Mouse (Mus musculus): Measurements from ENCODE around the gene 4930452B06Rik. TPM values are rescaled to one million over a fixed set of nuclear protein-coding genes. Genes with fewer than 3 reads are reported as not detected.
"Not testable (repeated sequence)": the region's sequence is repeated elsewhere in the genome, so short reads cannot be mapped to it uniquely, and the experiment has no call there.

4930452B06Rik gene
- polyA plus RNA-seq, 1 experiment from 2014 or later, result 17.3 TPM

DNA sequence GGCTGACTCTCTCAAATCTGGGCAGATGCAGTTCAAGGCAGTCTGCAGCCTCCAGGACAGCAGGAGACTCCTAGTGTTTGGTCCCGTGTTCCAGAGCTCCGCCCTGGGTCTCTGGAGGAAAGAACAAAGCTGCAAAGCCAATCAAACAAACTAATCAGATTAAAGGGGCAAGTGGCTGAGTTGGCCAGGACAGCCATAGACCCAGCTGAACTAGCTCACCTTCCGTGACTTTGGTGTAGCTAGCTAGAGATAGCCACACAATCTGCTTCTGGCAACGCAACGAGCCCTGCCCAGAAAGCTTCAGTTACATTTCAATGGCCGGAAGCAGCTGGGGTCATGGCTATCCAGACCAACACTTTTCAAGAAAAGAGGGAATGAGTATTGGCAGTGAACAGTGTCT, 44.9 kb downstream of the 4930452B06Rik start:
- H3K4me1 ChIP-seq, result peaks cover 4% of the 10 kb centered on the region; the same call in 1 of the 2 replicates
- H3K27ac ChIP-seq (replicated peaks), result no peak overlapping the region
- no peak for ATAC-seq (ENCODE audit: extremely low read depth, insufficient number of reproducible peaks, low FRiP score, low TSS enrichment)
- no peaks in the 10 kb centered on the region for H3K9me3 ChIP-seq
- 0 out of 2 replicates have a peak, but pooled peaks cover 8% of the 10 kb centered on the region for H3K36me3 ChIP-seq
- no peak overlapping the region for H3K4me2 ChIP-seq
- no peak overlapping the region for H3K4me3 ChIP-seq
- H3K9ac ChIP-seq, result no peak overlapping the region
- 35% methylated on average over 6 of the region's 6 CpGs for WGBS
- no peaks in the 10 kb centered on the region for H3K27me3 ChIP-seq (replicated peaks)

DNA sequence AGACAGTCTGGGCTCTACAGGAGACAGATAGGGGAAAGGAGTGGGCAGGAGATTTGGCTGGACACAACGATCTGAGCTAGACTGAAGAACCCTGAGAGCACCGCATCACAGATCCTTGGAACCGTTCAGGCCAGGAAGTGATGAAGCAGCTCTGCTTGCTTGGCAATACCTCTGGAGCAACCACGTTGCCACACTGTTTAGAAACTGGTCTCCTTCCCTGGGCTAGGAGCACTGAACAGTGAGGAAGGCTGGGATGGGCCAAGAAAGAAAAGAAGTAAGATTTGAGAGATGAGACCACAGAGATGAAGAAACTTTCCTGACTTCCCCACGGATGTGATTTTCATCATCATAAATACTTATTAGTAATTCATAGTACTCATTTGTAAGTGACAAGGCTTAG, 45.5 kb downstream of the 4930452B06Rik start:
- Histone ChIP-seq H3K27me3 (replicated peaks) (no peaks in the 10 kb centered on the region), H3K9me3 (no peaks in the 10 kb centered on the region), H3K9ac (no peak overlapping the region), H3K27ac (replicated peaks) (no peak overlapping the region), H3K36me3 (0 out of 2 replicates have a peak, but pooled peaks cover 8% of the 10 kb centered on the region), H3K4me2 (no peak overlapping the region), H3K4me1 (peaks cover 4% of the 10 kb centered on the region; the same call in 1 of the 2 replicates), H3K4me3 (no peak overlapping the region)
- ATAC-seq (ENCODE audit: extremely low read depth, insufficient number of reproducible peaks, low FRiP score, low TSS enrichment), result no peak
- WGBS, result 71% methylated on average over 5 of the region's 5 CpGs

DNA sequence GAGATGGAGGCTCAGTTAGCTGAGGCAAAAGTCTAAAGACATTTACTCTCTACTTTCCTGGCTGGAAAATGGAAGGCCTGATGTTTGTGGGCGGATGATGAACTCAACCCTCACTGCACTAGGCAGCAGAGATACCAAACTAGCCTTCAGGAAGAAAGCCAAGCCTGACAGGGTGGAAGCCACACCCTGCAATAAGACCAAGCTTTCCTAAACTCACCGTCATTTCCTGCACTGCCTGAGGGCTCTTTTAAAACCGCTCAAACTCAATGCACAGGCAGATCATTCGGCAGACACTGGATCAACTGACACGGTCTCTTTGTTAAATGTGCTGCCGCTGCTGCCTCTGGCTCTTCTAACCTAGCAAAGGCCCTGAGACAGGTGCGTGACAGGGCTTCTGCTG, 50.4 kb downstream of the 4930452B06Rik start:
- no peak for ATAC-seq (ENCODE audit: extremely low read depth, insufficient number of reproducible peaks, low FRiP score, low TSS enrichment)

DNA sequence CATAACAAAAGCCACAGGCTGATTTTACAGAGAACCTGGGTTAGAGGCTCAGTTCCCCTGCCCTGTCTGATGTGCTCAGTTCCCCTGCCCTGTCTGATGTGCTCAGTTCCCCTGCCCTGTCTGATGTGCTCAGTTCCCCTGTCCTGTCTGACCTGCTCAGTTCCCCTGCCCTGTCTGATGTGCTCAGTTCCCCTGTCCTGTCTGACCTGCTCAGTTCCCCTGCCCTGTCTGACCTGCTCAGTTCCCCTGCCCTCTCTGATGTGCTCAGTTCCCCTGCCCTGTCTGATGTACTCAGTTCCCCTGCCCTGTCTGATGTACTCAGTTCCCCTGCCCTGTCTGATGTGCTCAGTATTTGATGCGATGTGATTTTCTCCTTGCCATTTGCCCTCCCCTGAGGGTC, 51.6 kb downstream of the 4930452B06Rik start:
- H3K27me3 ChIP-seq (replicated peaks); H3K4me1 ChIP-seq; H3K27ac ChIP-seq (replicated peaks); H3K9me3 ChIP-seq; ATAC-seq (ENCODE audit: extremely low read depth, insufficient number of reproducible peaks, low FRiP score, low TSS enrichment); H3K36me3 ChIP-seq; H3K9ac ChIP-seq; H3K4me3 ChIP-seq; H3K4me2 ChIP-seq: not testable (repeated sequence)
- WGBS, result 77% methylated on average over 1 of the region's 1 CpGs

More for the DNA sequence above, 50.4 kb downstream of the 4930452B06Rik start:
- Histone ChIP-seq H3K4me1 (no peaks in the 10 kb centered on the region), H3K9ac (no peak overlapping the region), H3K4me3 (no peak overlapping the region), H3K27me3 (replicated peaks) (no peaks in the 10 kb centered on the region), H3K4me2 (no peak overlapping the region), H3K9me3 (no peaks in the 10 kb centered on the region), H3K27ac (replicated peaks) (no peak overlapping the region), H3K36me3 (no peaks in the 10 kb centered on the region)
- 69% methylated on average over 7 of the region's 7 CpGs for WGBS

- Histone ChIP-seq H3K9ac (no peak overlapping the region), H3K27ac (replicated peaks) (no peak overlapping the region), H3K9me3 (no peaks in the 10 kb centered on the region), H3K4me1 (0 out of 2 replicates have a peak, but pooled peaks cover 2% of the 10 kb centered on the region), H3K4me2 (no peak overlapping the region), H3K27me3 (replicated peaks) (no peaks in the 10 kb centered on the region), H3K36me3 (no peaks in the 10 kb centered on the region), H3K4me3 (no peak overlapping the region)
- no peak for ATAC-seq (ENCODE audit: extremely low read depth, insufficient number of reproducible peaks, low FRiP score, low TSS enrichment)
Observed at GRCm38 (mm10) chr14:8612080-8612479, 54.0 kb downstream of the 4930452B06Rik start.

DNA sequence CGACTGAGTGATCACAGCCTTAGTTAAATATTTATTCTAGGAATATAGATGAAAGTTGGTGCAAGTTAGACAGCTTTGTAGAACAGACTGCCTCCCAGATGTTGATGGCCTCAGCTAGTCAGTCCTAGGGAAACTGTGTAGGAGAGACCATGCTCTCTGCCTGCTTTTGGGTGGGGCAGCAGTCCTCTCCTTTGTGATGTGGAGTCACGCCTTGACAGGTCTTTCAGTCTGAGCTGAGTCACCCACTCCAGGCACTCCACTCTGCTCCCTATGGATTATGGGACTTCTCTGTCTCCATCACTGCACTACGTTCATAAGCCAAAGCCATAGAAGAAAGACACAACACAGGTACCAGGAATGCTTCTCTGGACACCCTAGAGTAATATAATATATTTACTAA, 55.9 kb downstream of the 4930452B06Rik start:
- H3K9me3 ChIP-seq, result no peaks in the 10 kb centered on the region
- H3K4me3 ChIP-seq, result no peak overlapping the region
- ATAC-seq (ENCODE audit: extremely low read depth, insufficient number of reproducible peaks, low FRiP score, low TSS enrichment), result no peak
- H3K9ac ChIP-seq, result no peak overlapping the region
- 73% methylated on average over 3 of the region's 3 CpGs for WGBS
- H3K27me3 ChIP-seq (replicated peaks), result no peaks in the 10 kb centered on the region
- no peak overlapping the region for H3K27ac ChIP-seq (replicated peaks)
- 0 out of 2 replicates have a peak, but pooled peaks cover 2% of the 10 kb centered on the region for H3K4me1 ChIP-seq
- H3K4me2 ChIP-seq, result no peak overlapping the region
- H3K36me3 ChIP-seq, result no peaks in the 10 kb centered on the region

GRCm38 (mm10) chr14:8608559-8609171, 57.4 kb downstream of the 4930452B06Rik start:
- Histone ChIP-seq H3K9me3 (no peaks in the 10 kb centered on the region), H3K9ac (no peak overlapping the region), H3K36me3 (no peaks in the 10 kb centered on the region), H3K27ac (replicated peaks) (0 out of 2 replicates have a peak overlapping the region, but pooled peaks have one; percentile 15), H3K4me1 (0 out of 2 replicates have a peak, but pooled peaks cover 2% of the 10 kb centered on the region), H3K4me2 (no peak overlapping the region), H3K27me3 (replicated peaks) (no peaks in the 10 kb centered on the region), H3K4me3 (no peak overlapping the region)
- WGBS, result 5% methylated on average over 3 of the region's 3 CpGs
- ATAC-seq (ENCODE audit: extremely low read depth, insufficient number of reproducible peaks, low FRiP score, low TSS enrichment), result no peak

DNA sequence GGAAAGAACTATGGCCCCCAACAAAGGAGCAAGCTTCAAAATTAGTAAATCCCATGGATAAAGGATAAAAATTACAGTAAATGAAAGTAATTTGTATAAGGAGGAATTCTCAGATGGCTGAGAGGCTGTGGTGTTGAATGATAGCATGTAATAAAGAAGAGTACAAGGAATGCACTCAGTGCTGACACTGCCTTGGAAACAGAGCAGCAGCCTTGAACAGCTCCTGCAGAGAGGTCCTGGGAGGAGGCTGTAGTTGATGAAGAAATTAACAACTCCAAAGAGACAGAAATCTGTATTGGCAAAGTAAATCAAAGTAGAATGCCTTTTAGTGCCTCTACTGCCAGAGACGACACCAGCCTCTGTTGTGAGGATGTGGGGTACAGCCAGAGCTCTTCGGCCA, 61.1 kb downstream of the 4930452B06Rik start:
- H3K36me3 ChIP-seq, result no peaks in the 10 kb centered on the region
- no peak overlapping the region for H3K9ac ChIP-seq
- 0 out of 2 replicates have a peak, but pooled peaks cover 2% of the 10 kb centered on the region for H3K4me1 ChIP-seq
- H3K4me3 ChIP-seq, result no peak overlapping the region
- no peaks in the 10 kb centered on the region for H3K27me3 ChIP-seq (replicated peaks)
- H3K9me3 ChIP-seq, result no peaks in the 10 kb centered on the region
- no peak for ATAC-seq (ENCODE audit: extremely low read depth, insufficient number of reproducible peaks, low FRiP score, low TSS enrichment)
- H3K27ac ChIP-seq (replicated peaks), result no peak overlapping the region
- WGBS, result 81% methylated on average over 2 of the region's 2 CpGs
- no peak overlapping the region for H3K4me2 ChIP-seq

DNA sequence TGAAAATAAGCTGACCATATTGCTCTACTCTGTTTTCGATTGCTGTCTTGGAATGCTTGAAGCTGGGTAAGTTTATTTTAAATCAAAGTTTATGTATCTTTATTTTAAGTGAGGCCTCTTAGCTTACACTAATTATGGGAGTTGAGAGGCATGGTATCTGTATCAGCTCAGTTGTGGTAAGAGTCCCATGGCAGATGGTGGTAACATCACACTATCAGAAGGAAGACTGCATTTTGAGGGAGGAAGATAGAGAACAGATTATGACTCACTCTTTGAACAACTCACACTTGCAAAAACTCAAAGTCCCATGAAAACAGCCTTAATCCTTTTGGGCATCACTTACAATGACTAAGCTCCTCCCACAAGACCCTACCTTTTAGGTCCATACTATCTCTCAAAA, 81.0 kb downstream of the 4930452B06Rik start:
- no peaks in the 10 kb centered on the region for H3K9me3 ChIP-seq
- ATAC-seq (ENCODE audit: extremely low read depth, insufficient number of reproducible peaks, low FRiP score, low TSS enrichment), result no peak
- no peaks in the 10 kb centered on the region for H3K27me3 ChIP-seq (replicated peaks)
- no peaks in the 10 kb centered on the region for H3K36me3 ChIP-seq
- H3K4me3 ChIP-seq, result no peak overlapping the region
- H3K4me1 ChIP-seq, result no peaks in the 10 kb centered on the region
- H3K27ac ChIP-seq (replicated peaks), result no peak overlapping the region
- no peak overlapping the region for H3K4me2 ChIP-seq
- WGBS, result 85% methylated on average over 1 of the region's 1 CpGs
- H3K9ac ChIP-seq, result no peak overlapping the region

- 85% methylated on average over 2 of the region's 2 CpGs for WGBS
- not testable (repeated sequence) for H3K4me1 ChIP-seq; H3K36me3 ChIP-seq; ATAC-seq (ENCODE audit: extremely low read depth, insufficient number of reproducible peaks, low FRiP score, low TSS enrichment); H3K9me3 ChIP-seq; H3K27ac ChIP-seq (replicated peaks); H3K9ac ChIP-seq; H3K4me2 ChIP-seq; H3K4me3 ChIP-seq; H3K27me3 ChIP-seq (replicated peaks)
Observed at GRCm38 (mm10) chr14:8551006-8551405, 115.0 kb downstream of the 4930452B06Rik start.

- Histone ChIP-seq H3K27ac (replicated peaks) (no peak overlapping the region), H3K9me3 (peaks cover 3% of the 10 kb centered on the region), H3K27me3 (replicated peaks) (no peaks in the 10 kb centered on the region), H3K4me3 (no peak overlapping the region), H3K9ac (no peak overlapping the region), H3K4me2 (no peak overlapping the region), H3K36me3 (0 out of 2 replicates have a peak, but pooled peaks cover 3% of the 10 kb centered on the region), H3K4me1 (0 out of 2 replicates have a peak, but pooled peaks cover 3% of the 10 kb centered on the region)
- WGBS, result 29% methylated on average over 4 of the region's 4 CpGs
- no peak for ATAC-seq (ENCODE audit: extremely low read depth, insufficient number of reproducible peaks, low FRiP score, low TSS enrichment)
Observed at GRCm38 (mm10) chr14:8549108-8549507, 116.9 kb downstream of the 4930452B06Rik start.

DNA sequence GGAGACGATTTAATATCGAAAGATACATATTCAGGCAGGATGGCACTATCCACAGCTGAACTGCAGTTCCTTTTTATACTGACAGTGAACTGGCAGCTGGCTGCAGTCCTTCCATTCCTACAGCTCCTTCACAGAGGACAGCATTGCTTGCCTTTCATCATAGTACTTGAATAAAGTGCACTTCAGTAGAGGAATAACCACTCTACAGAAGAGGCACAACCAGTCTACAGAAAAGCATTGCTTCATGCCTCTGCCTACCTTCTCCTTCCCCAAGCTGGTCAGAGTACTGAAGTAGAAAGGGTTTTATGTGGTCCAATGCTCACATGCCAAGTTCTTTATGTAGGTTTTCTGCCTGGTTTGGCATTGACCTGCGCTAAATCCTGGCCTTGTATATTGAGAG, 130.0 kb downstream of the 4930452B06Rik start:
- no peak overlapping the region for H3K9ac ChIP-seq
- H3K27ac ChIP-seq (replicated peaks), result no peak overlapping the region
- no peaks in the 10 kb centered on the region for H3K27me3 ChIP-seq (replicated peaks)
- 85% methylated on average over 3 of the region's 3 CpGs for WGBS
- no peaks in the 10 kb centered on the region for H3K9me3 ChIP-seq
- no peak overlapping the region for H3K4me3 ChIP-seq
- no peaks in the 10 kb centered on the region for H3K4me1 ChIP-seq
- no peaks in the 10 kb centered on the region for H3K36me3 ChIP-seq
- no peak overlapping the region for H3K4me2 ChIP-seq
- ATAC-seq (ENCODE audit: extremely low read depth, insufficient number of reproducible peaks, low FRiP score, low TSS enrichment), result no peak
